Mouse (Mus musculus): ENCODE results near the gene 4930572O03Rik. TPM values are rescaled to one million over a fixed set of nuclear protein-coding genes. Genes with fewer than 3 reads are reported as not detected.

Gene 4930572O03Rik
- polyA plus RNA-seq (2017; shearing (Covaris generic)), result not detected

GRCm38 (mm10) chr5:15656959-15657358 is at the start of gene 4930572O03Rik:
TSS of gene 4930572O03Rik (minus strand) at chr5:15657059.

GRCm38 (mm10) chr5:15618764-15619163 is 38.1 kb downstream of the 4930572O03Rik start, which contains the start of gene Speer4d:
TSS of gene Speer4d (plus strand) at chr5:15619064.

Other genes starting within 250 kb of the 4930572O03Rik start
- gene Gm21149, start 180.5 kb downstream of the 4930572O03Rik start, polyA plus RNA-seq (2017; shearing (Covaris generic)), result not detected
- gene Gm21190, start 127.8 kb downstream of the 4930572O03Rik start, polyA plus RNA-seq (2017; shearing (Covaris generic)), result not detected
- gene Gm21083, start 79.7 kb downstream of the 4930572O03Rik start, polyA plus RNA-seq (2017; shearing (Covaris generic)), result not detected
- not detected for gene Speer4d, start 38.0 kb downstream of the 4930572O03Rik start, polyA plus RNA-seq (2017; shearing (Covaris generic))
- not detected for gene Speer4c, start 57.2 kb upstream of the 4930572O03Rik start, polyA plus RNA-seq (2017; shearing (Covaris generic))